Mouse (Mus musculus) midbrain, embryonic 13.5 days (tissue): ENCODE measurements around the gene Kcnk7. TPM values are rescaled to one million over a fixed set of nuclear protein-coding genes. Genes with fewer than 3 reads are reported as not detected.
"Not testable (repeated sequence)": the region's sequence is repeated elsewhere in the genome, so short reads cannot be mapped to it uniquely, and the experiment has no call there.

Experiments used
- ATAC-seq: fragments of 200-750 bp; cut with Nextera tagmentation; 2 replicates; pipeline ENCODE4 v1.8.0; 2017; ENCODE audit warnings: mild to moderate bottlenecking, moderate TSS enrichment, moderate library complexity
- H3K27ac ChIP-seq: fragments of 300-500 bp; sonication (generic); 2 replicates; pipeline ENCODE4 v1.5.1; 2015; ENCODE audit warnings: inconsistent platforms, mild to moderate bottlenecking, moderate library complexity
- H3K27me3 ChIP-seq: fragments of 300-500 bp; sonication (generic); 2 replicates; pipeline ENCODE4 v1.6.1; 2015; ENCODE audit warnings: mild to moderate bottlenecking, inconsistent platforms
- H3K36me3 ChIP-seq: fragments of 300-500 bp; sonication (generic); 2 replicates; pipeline ENCODE4 v1.6.1; 2015; ENCODE audit warnings: mild to moderate bottlenecking, inconsistent platforms
- H3K4me1 ChIP-seq: fragments of 300-500 bp; sonication (generic); replicated peaks from 2 replicates; pipeline ENCODE4 v1.6.1; 2015; ENCODE audit warnings: inconsistent platforms
- H3K4me2 ChIP-seq: fragments of 300-500 bp; sonication (generic); replicated peaks from 2 replicates; pipeline ENCODE4 v1.6.1; 2015; ENCODE audit warnings: moderate library complexity, mild to moderate bottlenecking, inconsistent platforms
- H3K4me3 ChIP-seq: fragments of 300-500 bp; sonication (generic); replicated peaks from 2 replicates; pipeline ENCODE4 v1.5.1; 2015; ENCODE audit warnings: mild to moderate bottlenecking, inconsistent platforms
- H3K9ac ChIP-seq: fragments of 300-500 bp; sonication (generic); replicated peaks from 2 replicates; pipeline ENCODE4 v1.6.1; 2015; ENCODE audit warnings: mild to moderate bottlenecking, inconsistent platforms
- H3K9me3 ChIP-seq: fragments of 300-500 bp; sonication (generic); 2 replicates; pipeline ENCODE4 v1.6.1; 2016; ENCODE audit warnings: mild to moderate bottlenecking, inconsistent platforms
- WGBS: fragments of 180-500 bp; shearing (Covaris S2); methylation state at CpG from one replicate; pipeline ENCODE4 v1.1.7; 2015; 5-methylcytosine and 5-hydroxymethylcytosine counted together
- polyA plus RNA-seq: library from polyadenylated mRNA; unstranded; fragments of >200 nt; fragmentation: Nextera tagmentation; extraction: Ambion mirVana; gene quantifications from 2 replicates; pipeline ENCODE4 v1.2.1, GENCODE M21; 2015

Gene Kcnk7
- polyA plus RNA-seq, 1 experiment from 2014 or later = 0.15 TPM

DNA sequence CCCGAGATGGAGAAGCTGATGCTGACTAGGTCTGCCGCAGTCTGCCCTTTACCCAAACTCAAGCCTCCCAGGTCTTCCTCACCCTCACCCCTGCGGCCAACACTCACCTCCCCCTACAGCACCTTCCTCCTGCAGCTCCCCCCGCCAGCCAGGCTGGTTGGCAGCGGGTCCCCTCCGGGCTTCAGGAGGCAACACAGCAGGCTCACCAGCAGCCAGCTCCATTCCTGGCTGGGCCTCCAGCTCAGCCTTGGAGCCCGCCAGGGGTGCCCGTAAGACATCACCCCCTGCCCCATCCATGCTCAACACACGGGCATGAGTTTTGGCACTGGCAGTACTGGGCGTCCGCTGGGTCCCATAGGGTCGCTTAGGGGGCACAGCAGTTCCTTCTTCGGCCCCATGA, 19.2 kb upstream of the Kcnk7 start:
- no peaks in the 10 kb centered on the region for H3K27me3 ChIP-seq
- no peak overlapping the region for H3K9ac ChIP-seq
- H3K4me3 ChIP-seq = 0 out of 2 replicates have a peak overlapping the region, but pooled peaks have one; percentile 1
- no peak overlapping the region for H3K4me2 ChIP-seq
- WGBS = 93% methylated on average over 13 of the region's 13 CpGs
- H3K4me1 ChIP-seq = peaks cover 21% of the 10 kb centered on the region
- ATAC-seq = no peak
- peaks cover 71% of the 10 kb centered on the region for H3K36me3 ChIP-seq
- no peak overlapping the region for H3K27ac ChIP-seq
- H3K9me3 ChIP-seq = no peaks in the 10 kb centered on the region

GRCm38 (mm10) chr19:5685431-5685830, 18.7 kb upstream of the Kcnk7 start:
- Histone ChIP-seq H3K9ac (no peak overlapping the region), H3K27ac (no peak overlapping the region), H3K27me3 (no peaks in the 10 kb centered on the region), H3K4me3 (no peak overlapping the region), H3K4me2 (no peak overlapping the region), H3K9me3 (no peaks in the 10 kb centered on the region), H3K36me3 (peaks cover 68% of the 10 kb centered on the region), H3K4me1 (peaks cover 25% of the 10 kb centered on the region)
- no peak for ATAC-seq
- 95% methylated on average over 19 of the region's 19 CpGs for WGBS

DNA sequence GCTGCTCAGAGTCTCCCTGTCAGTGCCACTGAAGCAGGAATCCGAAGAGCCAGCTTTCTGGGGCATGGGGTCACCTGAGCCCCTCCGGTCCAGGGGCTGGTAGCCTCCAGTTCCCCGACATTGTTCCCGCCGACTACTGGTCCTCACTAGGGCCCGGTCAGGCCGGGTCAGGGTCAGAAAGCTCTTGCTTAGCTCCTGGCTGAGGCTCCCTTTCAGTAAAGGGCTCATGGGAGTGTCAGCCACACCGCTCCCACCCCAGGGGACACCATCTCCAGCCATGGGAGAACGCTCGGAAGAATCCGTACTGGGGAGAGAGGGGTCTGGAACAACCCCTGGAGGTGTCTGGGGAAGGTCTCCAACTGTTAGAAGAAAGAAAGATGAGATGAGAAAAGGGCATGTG, 18.3 kb upstream of the Kcnk7 start:
- Histone ChIP-seq H3K4me2 (no peak overlapping the region), H3K4me3 (no peak overlapping the region), H3K4me1 (peaks cover 30% of the 10 kb centered on the region), H3K9ac (no peak overlapping the region), H3K9me3 (no peaks in the 10 kb centered on the region), H3K27ac (no peak overlapping the region), H3K36me3 (peaks cover 68% of the 10 kb centered on the region), H3K27me3 (no peaks in the 10 kb centered on the region)
- ATAC-seq = no peak
- WGBS = 94% methylated on average over 11 of the region's 11 CpGs

DNA sequence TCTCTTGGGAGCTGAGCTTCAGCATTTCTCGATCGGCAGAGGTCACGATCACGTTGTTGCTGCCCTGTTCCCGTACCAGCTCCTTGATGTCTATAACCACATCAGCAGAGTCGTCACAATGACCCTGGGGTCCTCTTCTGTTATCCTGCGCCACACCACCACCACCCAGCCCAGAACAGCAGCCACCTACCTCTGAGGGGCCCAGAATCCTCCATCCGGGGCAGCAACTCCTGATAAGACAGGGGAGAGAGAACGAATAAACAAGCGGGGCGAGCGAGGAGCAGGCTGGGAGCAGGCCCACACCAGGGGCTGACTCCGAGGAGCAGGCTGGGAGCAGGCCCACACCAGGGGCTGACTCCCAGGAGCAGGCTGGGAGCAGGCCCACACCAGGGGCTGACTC, 17.7 kb upstream of the Kcnk7 start:
- no peak overlapping the region for H3K27ac ChIP-seq
- no peak overlapping the region for H3K9ac ChIP-seq
- peaks cover 66% of the 10 kb centered on the region for H3K36me3 ChIP-seq
- no peaks in the 10 kb centered on the region for H3K9me3 ChIP-seq
- no peak overlapping the region for H3K4me2 ChIP-seq
- no peaks in the 10 kb centered on the region for H3K27me3 ChIP-seq
- no peak overlapping the region for H3K4me3 ChIP-seq
- 95% methylated on average over 13 of the region's 13 CpGs for WGBS
- no peak for ATAC-seq
- H3K4me1 ChIP-seq = peaks cover 35% of the 10 kb centered on the region

DNA sequence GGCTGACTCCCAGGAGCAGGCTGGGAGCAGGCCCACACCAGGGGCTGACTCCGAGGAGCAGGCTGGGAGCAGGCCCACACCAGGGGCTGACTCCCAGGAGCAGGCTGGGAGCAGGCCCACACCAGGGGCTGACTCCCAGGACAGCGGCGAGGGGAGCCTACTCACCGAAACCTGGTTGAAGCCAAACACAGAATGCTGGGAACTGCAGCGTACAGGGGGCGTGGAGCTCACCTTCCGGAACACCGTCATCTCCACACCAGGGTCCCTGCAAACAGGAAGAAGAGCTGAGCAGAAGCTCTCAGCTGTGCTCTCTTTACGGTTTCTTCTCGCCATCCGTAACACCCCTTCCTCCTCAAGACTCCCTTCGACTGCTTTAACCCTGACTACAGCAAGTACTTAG, 17.2 kb upstream of the Kcnk7 start:
- not testable (repeated sequence) for H3K9me3 ChIP-seq, H3K27me3 ChIP-seq, H3K9ac ChIP-seq, H3K27ac ChIP-seq, ATAC-seq
- peaks cover 60% of the 10 kb centered on the region for H3K36me3 ChIP-seq
- 94% methylated on average over 12 of the region's 12 CpGs for WGBS
- peak overlapping the region; percentile 100 for H3K4me2 ChIP-seq
- peaks cover 41% of the 10 kb centered on the region for H3K4me1 ChIP-seq
- peak overlapping the region; percentile 97 for H3K4me3 ChIP-seq

- H3K4me3 ChIP-seq = peak overlapping the region; percentile 97
- H3K27me3 ChIP-seq = no peaks in the 10 kb centered on the region
- ATAC-seq = no peak
- H3K9me3 ChIP-seq = no peaks in the 10 kb centered on the region
- H3K9ac ChIP-seq = peak overlapping the region; percentile 97
- H3K36me3 ChIP-seq = peaks cover 55% of the 10 kb centered on the region
- H3K4me2 ChIP-seq = peak overlapping the region; percentile 100
- peaks cover 48% of the 10 kb centered on the region for H3K4me1 ChIP-seq
- 20% methylated on average over 9 of the region's 9 CpGs for WGBS
- peak overlapping the region; percentile 90 for H3K27ac ChIP-seq
Measured at GRCm38 (mm10) chr19:5687738-5688137, 16.4 kb upstream of the Kcnk7 start.

GRCm38 (mm10) chr19:5688200-5689087, 15.7 kb upstream of the Kcnk7 start, which contains the start of the genes Map3k11 and Pcnx3:
Gene Map3k11 (plus strand): TSS chr19:5688742.
Gene Pcnx3 (minus strand): TSS chr19:5688908.
- Histone ChIP-seq H3K27ac (peak within 1 kb of the TSS; percentile 90), H3K4me2 (peak within 1 kb of the TSS; percentile 100), H3K9me3 (no peaks in the 10 kb centered on the region), H3K27me3 (no peaks in the 10 kb centered on the region), H3K36me3 (peaks cover 55% of the 10 kb centered on the region), H3K9ac (peak within 1 kb of the TSS; percentile 97), H3K4me1 (peaks cover 54% of the 10 kb centered on the region), H3K4me3 (peak within 1 kb of the TSS; percentile 97)
- ATAC-seq = peak; percentile 95
- under 1% methylated on average over 68 of the region's 69 CpGs for whole genome bisulfite sequencing

GRCm38 (mm10) chr19:5689088-5689428, 15.1 kb upstream of the Kcnk7 start:
- H3K36me3 ChIP-seq = peaks cover 54% of the 10 kb centered on the region
- peak overlapping the region; percentile 100 for H3K4me2 ChIP-seq
- H3K4me1 ChIP-seq = peaks cover 54% of the 10 kb centered on the region
- no peaks in the 10 kb centered on the region for H3K27me3 ChIP-seq
- H3K9me3 ChIP-seq = no peaks in the 10 kb centered on the region
- H3K27ac ChIP-seq = peak overlapping the region; percentile 90
- no peak for ATAC-seq
- H3K4me3 ChIP-seq = peak overlapping the region; percentile 97
- peak overlapping the region; percentile 92 for H3K9ac ChIP-seq
- under 1% methylated on average over 7 of the region's 7 CpGs for WGBS

- Histone ChIP-seq H3K9ac (peak overlapping the region; percentile 92), H3K27me3 (peaks cover 1% of the 10 kb centered on the region), H3K9me3 (no peaks in the 10 kb centered on the region), H3K27ac (peak overlapping the region; percentile 90), H3K36me3 (peaks cover 47% of the 10 kb centered on the region), H3K4me3 (peak overlapping the region; percentile 97), H3K4me1 (peaks cover 54% of the 10 kb centered on the region), H3K4me2 (peak overlapping the region; percentile 100)
- ATAC-seq = peak; percentile 3; the same call in 1 of the 2 replicates
- WGBS = 11% methylated on average over 42 of the region's 42 CpGs
Measured at GRCm38 (mm10) chr19:5689565-5690342, 14.4 kb upstream of the Kcnk7 start.

DNA sequence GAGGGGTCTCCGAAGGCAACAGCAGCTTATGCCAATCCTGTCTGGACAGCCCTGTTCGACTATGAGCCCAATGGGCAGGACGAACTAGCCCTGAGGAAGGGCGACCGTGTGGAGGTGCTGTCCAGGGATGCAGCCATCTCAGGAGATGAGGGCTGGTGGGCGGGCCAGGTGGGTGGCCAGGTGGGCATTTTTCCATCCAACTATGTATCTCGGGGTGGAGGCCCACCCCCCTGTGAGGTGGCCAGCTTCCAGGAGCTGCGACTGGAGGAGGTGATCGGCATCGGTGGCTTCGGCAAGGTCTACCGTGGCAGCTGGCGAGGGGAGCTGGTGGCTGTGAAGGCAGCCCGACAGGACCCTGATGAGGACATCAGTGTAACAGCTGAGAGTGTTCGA, 13.8 kb upstream of the Kcnk7 start:
- Histone ChIP-seq H3K36me3 (peaks cover 45% of the 10 kb centered on the region), H3K4me3 (peak overlapping the region; percentile 97), H3K27ac (peak overlapping the region; percentile 90; the same call in 1 of the 2 replicates), H3K9ac (peak overlapping the region; percentile 92), H3K27me3 (peaks cover 7% of the 10 kb centered on the region), H3K4me2 (peak overlapping the region; percentile 100), H3K9me3 (no peaks in the 10 kb centered on the region), H3K4me1 (peaks cover 57% of the 10 kb centered on the region)
- ATAC-seq = no peak
- 79% methylated on average over 15 of the region's 15 CpGs for WGBS

DNA sequence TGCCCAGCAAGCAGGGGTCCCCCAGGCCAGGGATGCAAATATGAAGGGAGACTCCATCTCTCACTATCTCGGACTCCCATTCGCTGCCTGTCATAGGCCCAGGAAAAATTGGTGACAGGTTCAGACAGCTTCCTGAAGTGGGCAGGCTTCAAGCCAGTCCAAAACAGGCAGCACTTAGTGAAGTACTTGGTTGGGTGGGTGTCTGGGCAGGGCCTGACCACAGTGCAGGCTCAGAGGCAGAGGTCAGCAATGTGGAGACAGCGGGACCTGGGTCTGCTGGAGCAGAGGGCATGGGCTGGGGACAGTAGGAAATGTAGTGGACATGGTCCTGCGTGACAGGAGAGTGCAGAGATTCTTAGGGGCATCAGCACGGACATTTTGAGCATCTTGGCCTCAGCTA, 12.6 kb upstream of the Kcnk7 start:
- Histone ChIP-seq H3K4me1 (peaks cover 66% of the 10 kb centered on the region), H3K27me3 (peaks cover 10% of the 10 kb centered on the region), H3K36me3 (peaks cover 45% of the 10 kb centered on the region), H3K27ac (no peak overlapping the region), H3K9ac (peak overlapping the region; percentile 92), H3K9me3 (no peaks in the 10 kb centered on the region), H3K4me2 (peak overlapping the region; percentile 100), H3K4me3 (peak overlapping the region; percentile 97; the same call in 1 of the 2 replicates)
- no peak for ATAC-seq
- 87% methylated on average over 5 of the region's 5 CpGs for WGBS
